Mouse (Mus musculus): ENCODE measurements around the gene Camta1.
A peak's percentile ranks its signal among the peaks of the same experiment; 100 is the strongest.

Gene Camta1

DNA sequence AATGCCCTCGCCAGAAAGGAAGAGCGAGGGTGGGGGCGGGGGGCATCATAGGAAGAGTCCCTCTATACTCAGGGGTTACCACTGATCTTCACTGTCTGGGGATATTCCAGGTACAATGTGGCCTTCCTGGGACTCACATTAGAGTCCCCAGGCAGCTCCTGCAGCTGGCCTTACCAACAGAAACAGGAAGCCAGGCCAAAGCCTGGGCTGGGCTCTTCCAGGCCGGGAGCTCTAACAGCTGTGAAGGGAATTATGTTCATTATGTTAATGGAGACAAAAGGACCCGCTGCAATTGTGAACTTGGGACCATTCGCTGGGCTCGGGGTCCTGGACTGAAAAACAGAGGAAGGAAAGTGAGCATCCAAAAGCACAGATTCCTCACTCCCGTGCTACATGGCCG is 200.2 kb downstream of the Camta1 start:
- no peak for DNase-seq

DNA sequence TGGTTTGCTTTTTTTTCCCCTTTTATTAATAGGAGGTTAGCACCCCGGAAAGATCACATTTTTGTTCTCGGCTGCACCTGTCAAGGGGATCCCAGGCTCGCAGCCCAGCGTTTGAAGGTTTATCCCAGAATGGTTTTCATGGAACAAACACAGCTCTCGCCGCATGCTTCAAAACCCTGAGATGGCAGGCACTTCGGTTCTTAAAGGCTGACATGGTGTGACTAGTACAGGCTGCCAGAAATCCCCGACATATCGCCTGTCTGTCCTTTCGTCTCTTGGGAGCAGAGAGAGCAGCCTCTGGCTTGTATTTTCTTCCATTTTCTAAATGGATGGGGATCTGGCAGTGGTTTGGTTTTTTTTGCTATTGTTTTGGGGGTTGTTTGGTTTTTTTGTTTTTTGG is 205.2 kb downstream of the Camta1 start:
- DNase-seq = no peak

- no peak for DNase-seq
These were observed 205.9 kb downstream of the Camta1 start for GRCm38 (mm10) chr4:151655637-151656385.

- no peak for DNase-seq
These were observed 206.4 kb downstream of the Camta1 start for GRCm38 (mm10) chr4:151655227-151655626.

GRCm38 (mm10) chr4:151642418-151642817 is 219.3 kb downstream of the Camta1 start:
- DNase-seq = no peak

GRCm38 (mm10) chr4:151640971-151641370 is 220.7 kb downstream of the Camta1 start:
- DNase-seq = no peak

- DNase-seq = peak; percentile 5
These were observed 222.7 kb downstream of the Camta1 start for GRCm38 (mm10) chr4:151638941-151639340.

DNA sequence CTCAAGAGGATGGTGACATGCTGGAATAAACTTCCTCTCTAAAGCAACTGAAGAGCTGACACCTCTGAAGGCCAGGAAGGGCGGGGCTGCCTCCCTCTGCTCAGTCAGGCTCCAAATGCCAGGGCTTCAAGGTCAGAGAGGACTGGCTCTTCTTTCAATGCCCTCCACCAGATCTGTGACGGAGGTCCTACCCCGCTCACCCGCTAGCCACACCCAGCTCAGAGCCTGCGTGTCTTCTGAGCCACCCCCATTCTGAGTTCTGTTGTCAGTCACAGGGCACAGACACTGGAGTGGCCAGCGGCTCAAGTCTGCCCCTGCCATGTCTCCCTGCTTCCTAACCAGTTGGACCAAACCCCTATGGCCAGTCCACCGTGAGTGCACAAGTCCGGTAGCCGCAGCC is 224.3 kb downstream of the Camta1 start:
- no peak for DNase-seq

GRCm38 (mm10) chr4:151634771-151635170 is 226.9 kb downstream of the Camta1 start:
- no peak for DNase-seq

DNA sequence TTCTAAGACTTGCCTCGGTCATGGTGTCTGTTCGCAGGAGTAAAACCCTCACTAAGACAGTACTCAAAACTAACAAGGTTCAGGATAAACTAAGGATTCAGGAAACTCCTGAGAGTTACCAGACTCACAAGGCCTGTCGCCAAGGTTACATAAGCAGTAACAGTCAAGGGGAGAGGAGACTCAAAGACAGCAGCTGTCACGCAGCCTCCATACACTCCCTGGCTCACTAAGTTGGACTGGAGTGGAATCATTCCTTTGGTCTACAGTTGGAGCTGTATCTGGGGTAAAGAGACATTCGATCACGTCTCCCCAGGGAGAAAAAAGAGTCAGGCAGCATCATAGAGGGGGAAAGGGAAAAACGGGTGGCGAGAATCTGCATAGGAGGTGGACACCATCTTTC is 227.9 kb downstream of the Camta1 start:
- DNase-seq = no peak

GRCm38 (mm10) chr4:151632321-151632720 is 229.4 kb downstream of the Camta1 start:
- no peak for DNase-seq

GRCm38 (mm10) chr4:151630664-151631063 is 231.0 kb downstream of the Camta1 start:
- DNase-seq = no peak

DNA sequence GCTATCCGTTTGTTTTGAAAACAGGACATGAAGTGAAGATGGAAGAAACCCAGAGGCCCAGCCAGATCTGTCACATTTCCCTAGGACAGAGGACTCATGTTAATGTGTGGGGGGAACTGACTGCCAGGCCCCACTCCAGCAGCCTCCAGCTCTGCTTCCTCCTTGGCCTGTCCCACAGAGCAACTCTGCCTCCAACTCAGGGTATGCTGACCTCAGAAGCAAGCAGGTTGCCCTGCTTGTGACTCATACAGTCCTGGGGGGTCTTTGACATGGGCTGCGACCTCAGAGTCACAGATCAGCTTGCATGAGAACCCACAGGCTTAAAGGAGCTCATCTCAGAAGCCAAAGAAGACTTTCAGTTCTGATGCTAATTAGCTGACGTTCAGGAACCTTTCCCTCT is 231.4 kb downstream of the Camta1 start:
- no peak for DNase-seq

DNA sequence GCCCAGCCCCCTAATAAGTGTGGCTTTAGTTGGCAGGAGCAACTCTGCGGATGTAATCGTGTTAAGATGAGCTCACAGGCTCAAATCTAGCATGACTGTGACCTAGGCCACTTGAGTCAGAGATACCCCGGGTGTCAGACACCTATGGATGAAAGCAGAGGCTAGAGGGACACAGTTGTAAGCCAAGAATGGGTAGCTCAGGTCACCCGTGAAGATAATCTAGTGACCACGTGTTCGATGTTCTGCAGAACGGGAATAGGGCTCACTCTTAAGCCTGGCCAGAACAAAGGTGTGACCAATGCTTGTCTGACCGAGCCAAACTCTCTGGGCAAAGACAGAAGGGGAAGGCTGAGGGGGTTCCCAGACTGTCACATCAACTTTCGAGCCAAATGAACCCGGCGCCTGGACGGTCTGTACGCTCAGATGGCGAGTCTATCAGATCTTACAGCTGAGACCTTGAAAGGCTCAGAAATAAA is 242.1 kb downstream of the Camta1 start:
- DNase-seq = no peak

- no peak for DNase-seq
These were observed 243.0 kb downstream of the Camta1 start for GRCm38 (mm10) chr4:151618420-151619310.

- no peak for DNase-seq
These were observed 250.1 kb downstream of the Camta1 start for GRCm38 (mm10) chr4:151611621-151612020.

DNA sequence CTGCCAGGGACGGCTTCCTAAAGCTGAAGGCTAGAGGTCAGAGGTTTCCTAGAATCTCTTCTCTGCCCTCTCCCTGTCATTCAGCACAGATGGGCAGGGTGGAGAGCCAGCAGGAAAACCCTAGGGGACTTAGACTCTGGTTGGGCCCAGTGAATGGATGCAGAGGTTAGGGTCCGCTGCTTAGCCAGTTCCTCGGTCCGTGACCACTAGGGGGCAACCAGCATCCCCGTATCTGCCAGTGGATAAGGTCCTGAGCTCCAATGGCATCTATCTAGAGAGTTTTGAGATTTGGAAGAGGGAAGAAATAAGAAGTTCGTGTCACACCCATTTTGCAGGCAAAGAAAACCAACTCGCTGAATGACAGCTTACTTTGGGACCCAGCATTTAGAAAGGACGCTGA is 251.4 kb downstream of the Camta1 start:
- DNase-seq = peak; percentile 63

DNA sequence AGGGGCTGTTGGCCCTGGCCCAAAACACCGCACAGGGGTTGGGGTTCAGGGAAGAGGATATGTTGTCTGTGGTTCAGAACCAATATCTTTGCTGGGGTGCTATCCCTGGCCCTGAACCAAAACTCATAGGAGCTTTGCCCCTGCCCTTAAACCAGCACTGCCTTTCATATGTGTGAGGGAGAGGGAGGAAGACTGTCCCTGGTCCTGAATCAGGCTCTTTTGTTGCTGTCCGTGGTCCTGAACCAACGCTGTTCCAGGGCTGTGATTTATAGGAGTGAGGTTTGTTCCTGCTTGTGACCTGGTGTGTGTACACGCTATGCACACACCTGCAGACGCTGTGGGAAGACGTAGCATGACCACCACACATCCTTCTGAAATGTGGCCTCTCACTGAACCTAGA is 256.8 kb downstream of the Camta1 start:
- DNase-seq = peak; percentile 62

- peak; percentile 85 for DNase-seq
These were observed 257.2 kb downstream of the Camta1 start for GRCm38 (mm10) chr4:151604481-151604880.

DNA sequence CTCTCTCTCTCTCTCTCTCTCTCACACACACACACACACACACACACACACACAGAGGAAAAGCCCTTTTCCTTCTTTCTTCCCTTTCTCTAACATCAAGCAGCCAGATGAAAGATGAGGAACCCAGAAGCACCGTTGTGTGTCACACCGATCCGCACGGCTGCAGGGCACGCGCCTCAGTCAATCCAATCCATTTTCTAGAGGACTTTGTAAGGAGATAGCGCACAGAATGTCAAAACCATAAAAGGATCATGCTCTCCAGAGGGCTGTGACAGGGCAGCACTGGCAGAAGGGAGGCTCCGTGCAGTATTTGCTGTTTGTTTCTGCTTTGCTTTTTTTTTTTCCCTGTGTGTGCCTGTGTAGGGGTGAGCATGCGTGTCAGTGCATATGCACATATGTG is 258.1 kb downstream of the Camta1 start:
- no peak for DNase-seq

DNA sequence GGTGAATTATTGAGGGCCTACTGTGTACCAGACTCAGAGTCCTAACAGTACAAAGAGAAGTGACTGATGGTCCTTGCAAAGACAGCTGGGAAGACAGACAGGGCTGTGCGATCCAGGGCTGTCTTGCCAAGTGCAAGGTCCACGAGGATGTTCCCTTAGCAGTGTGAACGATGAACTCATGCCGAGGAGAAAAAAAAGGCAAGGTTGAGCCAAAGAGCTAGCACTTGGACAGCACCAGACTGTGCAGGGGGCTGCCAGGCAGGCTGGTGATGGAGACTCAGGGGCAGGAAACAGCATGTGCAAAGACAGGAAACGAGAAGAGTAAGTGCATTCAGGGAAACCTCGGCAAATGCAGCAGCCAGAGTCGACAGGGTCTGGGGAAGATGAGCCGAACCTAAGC is 266.6 kb downstream of the Camta1 start:
- DNase-seq = no peak

DNA sequence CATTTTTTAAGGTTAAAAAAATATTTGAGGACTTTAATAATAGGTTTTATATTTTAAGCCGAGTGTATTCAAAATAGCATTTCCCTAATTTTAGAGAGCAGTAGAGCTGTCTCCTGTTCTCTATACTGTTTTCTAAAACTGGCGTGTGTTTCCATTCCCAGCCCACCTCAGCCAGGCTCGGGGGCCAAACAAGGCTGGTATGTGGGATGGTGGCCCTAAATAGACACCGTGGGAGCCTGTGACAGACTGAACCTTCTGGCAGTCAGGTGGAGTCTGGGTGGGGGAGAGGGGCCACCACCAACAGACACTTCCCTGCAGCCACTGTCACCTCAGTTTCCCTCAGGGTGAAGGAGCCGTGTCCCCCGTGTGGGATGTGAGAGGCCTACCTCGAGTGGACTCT is 268.6 kb downstream of the Camta1 start:
- no peak for DNase-seq

DNA sequence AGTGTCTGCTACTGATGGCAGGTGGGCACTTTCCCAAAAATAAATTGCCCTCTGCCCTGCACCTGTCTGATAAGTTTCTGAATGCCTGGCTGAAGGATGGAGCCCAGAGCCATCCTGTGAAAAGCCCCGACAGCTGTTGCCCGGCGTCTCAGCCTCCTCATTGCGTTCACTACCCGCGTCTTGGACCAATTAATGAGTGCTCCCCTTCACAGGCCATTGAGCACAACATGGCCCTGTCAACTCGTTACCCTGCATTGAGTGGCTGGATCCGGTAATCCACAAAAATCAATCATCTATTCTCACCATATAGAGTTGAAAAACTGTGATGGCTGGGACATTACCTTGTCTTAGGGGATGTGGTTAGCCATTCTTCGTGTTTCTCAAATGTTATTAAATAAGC is 275.6 kb downstream of the Camta1 start:
- no peak for DNase-seq

DNA sequence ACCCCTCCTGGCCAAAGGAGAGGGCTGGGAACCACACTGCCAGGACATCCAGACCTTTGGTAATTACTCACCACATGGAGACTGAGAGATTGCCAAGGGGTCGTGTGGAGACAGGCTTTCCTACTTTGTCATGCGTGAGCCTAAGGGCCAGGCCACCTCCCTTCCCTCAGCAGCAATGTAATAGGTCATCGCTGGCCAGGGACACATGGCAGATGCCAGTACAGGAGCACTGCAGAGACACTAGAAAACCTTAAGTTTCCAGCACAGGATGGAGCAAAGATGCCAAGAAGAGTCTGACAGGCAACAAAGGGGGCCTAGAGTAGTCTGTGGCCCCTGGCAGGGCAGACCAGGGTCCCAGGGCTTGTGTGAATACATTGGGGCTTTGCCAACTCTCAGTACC is 283.7 kb downstream of the Camta1 start:
- no peak for DNase-seq

Data from lung, postnatal 14 days (tissue).